ENCODE assay signal across 15 mouse cellular contexts in genomic region chr7:128383189-128383725, GRCm38 (mm10).
"Had no signal": no experiment of that assay in that cellular context is flagged by ENCODE, and none has a peak within 500 bp of the region (broad histone marks: within the 10 kb centered on the region; RNA-seq: fewer than 3 reads in every experiment).

No protein-coding gene starts in this region.

- H3K9me3 ChIP-seq: intestine, embryonic 15.5 days; kidney, embryonic 15.5 days; limb, embryonic 15.5 days; liver, embryonic 12.5 days; midbrain, embryonic 10.5 days; neural tube, embryonic 13.5 days had no signal

- DNase-seq: kidney, adult 18-20 months; kidney, postnatal 14 days; lung, embryonic 14.5 days; lung, postnatal 14 days; retina, postnatal 1 day; right cerebral cortex, postnatal 14 days had no signal

- H3K36me3 ChIP-seq: intestine, embryonic 15.5 days; kidney, embryonic 15.5 days; limb, embryonic 15.5 days; midbrain, embryonic 10.5 days; neural tube, embryonic 13.5 days had no signal

- H3K4me1 ChIP-seq: neural tube, embryonic 13.5 days had no signal

- H3K27ac ChIP-seq: intestine, embryonic 15.5 days; kidney, embryonic 15.5 days; left cerebral cortex, adult 2 months; limb, embryonic 15.5 days; liver, embryonic 12.5 days; midbrain, embryonic 10.5 days; neural tube, embryonic 13.5 days; stomach, postnatal 0 days had no signal

- H3K27me3 ChIP-seq: intestine, embryonic 15.5 days; kidney, embryonic 15.5 days; limb, embryonic 15.5 days; liver, embryonic 12.5 days; neural tube, embryonic 13.5 days had no signal

- ATAC-seq: intestine, embryonic 15.5 days; liver, embryonic 12.5 days; midbrain, embryonic 16.5 days had no signal

- H3K4me3 ChIP-seq: intestine, embryonic 15.5 days; kidney, embryonic 15.5 days; left cerebral cortex, adult 2 months; limb, embryonic 15.5 days; liver, embryonic 12.5 days; midbrain, embryonic 10.5 days; neural tube, embryonic 13.5 days had no signal
